Mouse (Mus musculus): ENCODE measurements at regions not wholly inside any gene's neighbourhood (a gene's known extent, or its start where the extent isn't known, plus 50 kb on each side); places are given as distances from the start of the nearest gene placed in this dataset.

DNA sequence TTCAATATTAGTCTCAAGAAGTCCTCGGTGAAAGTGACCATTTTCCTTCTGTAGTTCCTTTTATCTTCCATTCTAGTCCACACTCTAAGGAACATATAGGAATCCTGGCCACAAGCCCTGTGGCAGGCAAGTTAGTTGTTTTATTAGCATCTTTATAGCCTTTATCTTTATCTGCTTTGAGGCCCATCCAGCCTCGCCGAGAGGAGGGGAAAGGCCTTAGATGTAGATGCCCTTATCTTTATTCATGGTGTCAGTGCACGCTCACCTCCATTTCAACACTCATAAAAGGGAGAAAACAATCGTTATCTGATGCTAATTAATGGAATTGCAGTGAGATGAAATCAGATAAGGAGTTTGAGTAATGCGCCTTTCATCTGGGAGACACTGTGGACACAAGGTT lies 65.1 kb downstream of the Zfand5 start:
- no peak for DNase-seq (ENCODE audit: low spot score in 2 of 2)

DNA sequence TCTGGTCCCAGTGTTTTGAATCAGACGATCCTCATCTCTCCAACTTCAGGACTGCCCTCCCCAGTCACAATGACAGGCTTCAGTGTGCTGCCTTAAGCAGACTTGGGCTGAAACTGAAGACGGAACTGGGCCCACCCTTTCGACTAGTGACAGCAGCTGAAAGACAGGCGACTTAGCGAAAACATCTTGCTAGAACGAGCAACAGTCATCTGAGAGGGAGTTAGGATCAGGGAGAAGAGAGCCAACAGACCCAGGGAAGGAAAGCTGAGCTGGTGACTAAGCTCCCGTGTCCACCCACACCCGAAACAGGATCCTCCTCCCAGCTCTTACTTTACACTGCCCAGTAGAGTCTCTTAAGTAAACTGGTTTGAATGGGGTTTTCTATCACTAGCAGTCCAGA lies 68.5 kb downstream of the Zfand5 start:
- peak; percentile 15 to 19 for DNase-seq (ENCODE audit: low spot score in 2 of 2)
